ENCODE assay signal across 8 mouse cellular contexts in the genomic region with DNA sequence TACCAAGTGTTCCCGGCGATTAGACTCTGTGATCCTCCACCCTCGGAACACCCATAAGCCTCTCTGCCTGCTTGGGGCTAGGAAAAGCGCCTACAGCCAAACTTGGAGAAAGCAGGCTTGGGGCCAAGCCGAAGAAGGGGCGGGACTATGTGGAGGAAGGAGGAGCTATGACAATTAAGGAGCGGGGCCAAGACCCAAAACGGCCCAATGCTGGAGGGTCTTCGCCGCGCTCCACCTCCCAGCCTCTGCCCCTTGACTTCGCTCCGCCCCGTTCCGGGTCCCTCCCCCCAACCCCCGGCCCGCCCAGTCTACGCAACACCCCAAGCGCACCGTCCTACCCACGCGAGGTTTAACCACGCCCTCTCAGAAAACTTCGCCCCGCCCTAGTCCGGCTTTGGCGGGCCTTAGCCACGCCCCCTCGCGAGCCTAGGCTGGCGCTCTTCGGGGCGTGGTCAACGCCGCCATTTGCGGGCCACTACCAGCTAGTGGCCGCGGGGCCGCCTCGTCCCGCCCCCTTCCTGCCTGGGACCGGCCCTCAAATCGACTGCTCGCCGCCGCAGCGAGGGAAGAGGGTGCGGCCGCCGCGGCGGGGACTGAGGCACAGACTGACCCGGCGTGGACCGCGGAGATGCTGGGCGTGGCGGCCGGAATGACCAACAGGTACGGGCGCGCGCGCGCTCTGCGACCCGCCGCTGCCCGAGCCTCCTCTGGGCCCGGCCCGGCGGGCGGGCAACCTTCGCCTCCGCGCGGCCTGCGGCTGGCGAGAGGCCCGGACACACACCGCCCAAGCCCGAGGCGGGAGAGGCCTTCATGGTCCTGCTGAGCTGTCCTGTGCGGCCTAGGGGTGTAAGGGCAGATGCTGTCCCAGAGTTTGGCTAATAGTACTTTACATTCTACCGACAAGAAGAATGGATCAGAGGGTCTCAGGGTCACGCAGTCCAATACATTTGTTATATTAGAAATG. TPM values are rescaled to one million over a fixed set of nuclear protein-coding genes. Genes with fewer than 3 reads are reported as not detected.
DNase-seq lines count a peak whose midpoint lies in the region; ATAC-seq and TF ChIP-seq lines count a peak whose summit lies in the region.

Gene Lims1 (plus strand): TSS at position 439 of the 964 bp plus-strand sequence.

- H3K9ac ChIP-seq in forebrain, embryonic 12.5 days = peak within 1 kb of the TSS; percentile 82
- H3K9ac ChIP-seq in heart, postnatal 0 days (replicated peaks; ENCODE audit: low read depth, low read length) = peak within 1 kb of the TSS; percentile 90
- H3K9ac ChIP-seq in liver, embryonic 16.5 days (ENCODE audit: low read depth, low read length) = peak within 1 kb of the TSS; percentile 90
- peak within 1 kb of the TSS; percentile 84 for H3K9ac ChIP-seq in neural tube, embryonic 13.5 days

- TF ChIP-seq CTCF in E14TG2a.4 (conservative IDR thresholded peaks at IDR 0.05; ENCODE audit: low read length) = no peak
- TF ChIP-seq CTCF in heart, postnatal 0 days (IDR thresholded peaks at IDR 0.05; ENCODE audit: low read depth) = no peak
- TF ChIP-seq CTCF in testis, adult 2 months (IDR thresholded peaks at IDR 0.05; ENCODE audit: control insufficient read depth, insufficient read depth, insufficient replicate concordance, low read depth, low read length) = no peak; the same call in 1 of the 2 replicates

- no peaks in the 10 kb centered on the region for H3K36me3 ChIP-seq in E14TG2a.4 (ENCODE audit: insufficient read depth, low read length)
- no peaks in the 10 kb centered on the region for H3K36me3 ChIP-seq in forebrain, embryonic 12.5 days (replicated peaks)
- no peaks in the 10 kb centered on the region for H3K36me3 ChIP-seq in heart, postnatal 0 days (replicated peaks; ENCODE audit: control insufficient read depth, insufficient read depth, low read length)
- H3K36me3 ChIP-seq in liver, embryonic 16.5 days (ENCODE audit: control insufficient read depth, insufficient read depth) = no peaks in the 10 kb centered on the region
- H3K36me3 ChIP-seq in neural tube, embryonic 13.5 days = no peaks in the 10 kb centered on the region
- H3K36me3 ChIP-seq in testis, adult 2 months (ENCODE audit: control insufficient read depth, insufficient read depth, low read length) = no peaks in the 10 kb centered on the region

- no peaks in the 10 kb centered on the region for H3K9me3 ChIP-seq in E14TG2a.4 (ENCODE audit: low read length)
- no peaks in the 10 kb centered on the region for H3K9me3 ChIP-seq in forebrain, embryonic 12.5 days
- no peaks in the 10 kb centered on the region for H3K9me3 ChIP-seq in heart, postnatal 0 days (replicated peaks; ENCODE audit: control insufficient read depth, low read length)
- no peaks in the 10 kb centered on the region for H3K9me3 ChIP-seq in liver, embryonic 16.5 days (replicated peaks; ENCODE audit: control insufficient read depth, low read length)
- H3K9me3 ChIP-seq in neural tube, embryonic 13.5 days = no peaks in the 10 kb centered on the region

- H3K27ac ChIP-seq in forebrain, embryonic 12.5 days = peak within 1 kb of the TSS; percentile 85
- peak within 1 kb of the TSS; percentile 97 for H3K27ac ChIP-seq in heart, postnatal 0 days (ENCODE audit: low read depth)
- H3K27ac ChIP-seq in liver, embryonic 16.5 days (ENCODE audit: low read length) = peak within 1 kb of the TSS; percentile 85
- peak within 1 kb of the TSS; percentile 84 for H3K27ac ChIP-seq in neural tube, embryonic 13.5 days (replicated peaks)
- H3K27ac ChIP-seq in testis, adult 2 months (ENCODE audit: control insufficient read depth, insufficient read depth, low read depth, low read length) = peak within 1 kb of the TSS; percentile 97

- peaks cover 50% of the 10 kb centered on the region for H3K4me1 ChIP-seq in E14TG2a.4 (replicated peaks; ENCODE audit: low read depth, low read length)
- H3K4me1 ChIP-seq in forebrain, embryonic 12.5 days = peaks cover 25% of the 10 kb centered on the region
- peaks cover 29% of the 10 kb centered on the region for H3K4me1 ChIP-seq in heart, postnatal 0 days (ENCODE audit: control insufficient read depth, insufficient read depth)
- peaks cover 20% of the 10 kb centered on the region for H3K4me1 ChIP-seq in liver, embryonic 16.5 days (ENCODE audit: control insufficient read depth, low read depth, low read length)
- H3K4me1 ChIP-seq in neural tube, embryonic 13.5 days (replicated peaks) = peaks cover 34% of the 10 kb centered on the region
- H3K4me1 ChIP-seq in testis, adult 2 months (ENCODE audit: control insufficient read depth, insufficient read depth, low read length) = peaks cover 8% of the 10 kb centered on the region

- no peaks in the 10 kb centered on the region for H3K27me3 ChIP-seq in E14TG2a.4 (ENCODE audit: insufficient read depth, low read length)
- H3K27me3 ChIP-seq in forebrain, embryonic 12.5 days = no peaks in the 10 kb centered on the region
- H3K27me3 ChIP-seq in heart, postnatal 0 days (ENCODE audit: control insufficient read depth, insufficient read depth, low read length) = no peaks in the 10 kb centered on the region
- no peaks in the 10 kb centered on the region for H3K27me3 ChIP-seq in liver, embryonic 16.5 days (ENCODE audit: control insufficient read depth, insufficient read depth, low read depth, low read length)
- no peaks in the 10 kb centered on the region for H3K27me3 ChIP-seq in neural tube, embryonic 13.5 days
- no peaks in the 10 kb centered on the region for H3K27me3 ChIP-seq in testis, adult 2 months (ENCODE audit: control insufficient read depth, insufficient read depth, low read length)

- H3K4me2 ChIP-seq in forebrain, embryonic 12.5 days = peak within 1 kb of the TSS; percentile 56
- H3K4me2 ChIP-seq in heart, postnatal 0 days (ENCODE audit: low read depth, low read length) = peak within 1 kb of the TSS; percentile 61
- H3K4me2 ChIP-seq in liver, embryonic 16.5 days (ENCODE audit: low read depth, low read length) = peak within 1 kb of the TSS; percentile 76
- peak within 1 kb of the TSS; percentile 63 for H3K4me2 ChIP-seq in neural tube, embryonic 13.5 days

- under 1% methylated on average over 75 of the region's 86 CpGs for WGBS in forebrain, embryonic 12.5 days
- under 1% methylated on average over 83 of the region's 86 CpGs for WGBS in heart, postnatal 0 days
- WGBS in liver, embryonic 16.5 days (ENCODE audit: insufficient replicate concordance) = under 1% methylated on average over 86 of the region's 86 CpGs
- WGBS in neural tube, embryonic 13.5 days = under 1% methylated on average over 72 of the region's 86 CpGs

- no peak; the same call in 1 of the 2 replicates for TF ChIP-seq EP300 in heart, postnatal 0 days (IDR thresholded peaks at IDR 0.05; ENCODE audit: low read depth)

- peak; percentile 97 for ATAC-seq in forebrain, embryonic 12.5 days (ENCODE audit: low FRiP score)
- peak; percentile 96 for ATAC-seq in heart, postnatal 0 days (ENCODE audit: insufficient read depth, low read depth)
- peak; percentile 93 for ATAC-seq in liver, embryonic 16.5 days (ENCODE audit: low read depth)
- ATAC-seq in neural tube, embryonic 13.5 days (ENCODE audit: low read depth) = peak; percentile 98

- peak within 1 kb of the TSS; percentile 89 for H3K4me3 ChIP-seq in E14TG2a.4 (replicated peaks; ENCODE audit: low read length)
- H3K4me3 ChIP-seq in forebrain, embryonic 12.5 days (replicated peaks) = peak within 1 kb of the TSS; percentile 85
- peak within 1 kb of the TSS; percentile 98 for H3K4me3 ChIP-seq in heart, postnatal 0 days (ENCODE audit: low read depth, low read length)
- peak within 1 kb of the TSS; percentile 91 for H3K4me3 ChIP-seq in liver, embryonic 16.5 days (ENCODE audit: low read depth, low read length)
- H3K4me3 ChIP-seq in neural tube, embryonic 13.5 days = peak within 1 kb of the TSS; percentile 78
- H3K4me3 ChIP-seq in testis, adult 2 months (ENCODE audit: control insufficient read depth, low read depth, low read length) = peak within 1 kb of the TSS; percentile 93

- peak; percentile 83 for TF ChIP-seq POLR2A in testis, adult 2 months (IDR thresholded peaks at IDR 0.05; ENCODE audit: control insufficient read depth, low read depth, low read length)

- peak; percentile 99 for DNase-seq in c-Kit-positive CD71-positive TER-119-positive erythroid progenitor cells, embryonic 14.5 days (ENCODE audit: low spot score)
- DNase-seq in heart, postnatal 0 days (ENCODE audit: low spot score) = peak; percentile 98
- DNase-seq in kidney, postnatal 4 days = peak; percentile 99 to 100

RNA-seq across cellular contexts. Expression of gene Lims1, which starts in this region (rescaled TPM):
- 85.0 and 89.3 TPM in 2 replicates for polyA plus RNA-seq in forebrain, embryonic 12.5 days (2016; fragmentation: Nextera tagmentation; extraction: Ambion mirVana)
- 177 and 193 TPM in 2 replicates for total RNA-seq in heart, postnatal 0 days (2014; rRNA removed; ENCODE audit: low replicate concordance)
- polyA plus RNA-seq in heart, postnatal 0 days (2015; fragmentation: Nextera tagmentation; extraction: Ambion mirVana) = 211 and 232 TPM in 2 replicates
- polyA plus RNA-seq in liver, embryonic 16.5 days (2015; fragmentation: Nextera tagmentation; extraction: Ambion mirVana) = 80.0 and 83.8 TPM in 2 replicates
- 72.2 and 75.3 TPM in 2 replicates for polyA plus RNA-seq in neural tube, embryonic 13.5 days (2015; fragmentation: Nextera tagmentation; extraction: Ambion mirVana)
- polyA plus RNA-seq in testis, adult 2 months (2012; rRNA removed) = 10.2 and 12.7 TPM in 2 replicates

Comparison
In these comparisons a context has a peak if more than half of its experiments do, and no peak if none do; other contexts are left out.
1. Peak in every context shown above with its lines: DNase-seq, ATAC-seq, H3K4me3 ChIP-seq and H3K27ac ChIP-seq.